Mouse (Mus musculus): ENCODE data around the gene Gsx2.

Gene Gsx2

GRCm38 (mm10) chr5:75075383-75075941 lies at the start of gene Gsx2:
TSS of gene Gsx2 (plus strand) at chr5:75075601.
- DNase-seq: no peak

- DNase-seq: no peak
These were observed 39.9 kb upstream of the Gsx2 start for GRCm38 (mm10) chr5:75035475-75035874.

- no peak for DNase-seq
These were observed 36.1 kb upstream of the Gsx2 start for GRCm38 (mm10) chr5:75039307-75039706.

- DNase-seq: no peak
These were observed 32.4 kb upstream of the Gsx2 start for GRCm38 (mm10) chr5:75043011-75043445.

GRCm38 (mm10) chr5:75043621-75044301 lies 31.6 kb upstream of the Gsx2 start:
- DNase-seq: no peak

GRCm38 (mm10) chr5:75044310-75044904 lies 31.0 kb upstream of the Gsx2 start, which contains the start of gene Chic2:
TSS of gene Chic2 (minus strand) at chr5:75044774.
- DNase-seq: peak; percentile 81 to 88

- DNase-seq: no peak
These were observed 30.0 kb upstream of the Gsx2 start for GRCm38 (mm10) chr5:75045371-75045770.

- DNase-seq: peak; percentile 32 to 37
These were observed 28.6 kb upstream of the Gsx2 start for GRCm38 (mm10) chr5:75046681-75047321.

- DNase-seq: no peak
These were observed 24.3 kb upstream of the Gsx2 start for GRCm38 (mm10) chr5:75051109-75051508.

GRCm38 (mm10) chr5:75063177-75063576 lies 12.2 kb upstream of the Gsx2 start:
- DNase-seq: no peak

GRCm38 (mm10) chr5:75066715-75067114 lies 8.7 kb upstream of the Gsx2 start:
- DNase-seq: no peak

- peak; percentile 31 to 47 for DNase-seq
These were observed 8.2 kb upstream of the Gsx2 start for GRCm38 (mm10) chr5:75067125-75067756.

- no peak for DNase-seq
These were observed 5.3 kb upstream of the Gsx2 start for GRCm38 (mm10) chr5:75070132-75070531.

- no peak for DNase-seq
These were observed 4.6 kb upstream of the Gsx2 start for GRCm38 (mm10) chr5:75070656-75071375.

GRCm38 (mm10) chr5:75071951-75072350 lies 3.5 kb upstream of the Gsx2 start:
- no peak for DNase-seq

GRCm38 (mm10) chr5:75072532-75072931 lies 2.9 kb upstream of the Gsx2 start:
- DNase-seq: no peak

GRCm38 (mm10) chr5:75073167-75073566 lies 2.2 kb upstream of the Gsx2 start:
- DNase-seq: no peak

GRCm38 (mm10) chr5:75073684-75074083 lies 1.7 kb upstream of the Gsx2 start:
- no peak for DNase-seq

GRCm38 (mm10) chr5:75074132-75074531 lies 1.3 kb upstream of the Gsx2 start:
- DNase-seq: no peak

GRCm38 (mm10) chr5:75074537-75075382 lies 641 bp upstream of the Gsx2 start:
- no peak for DNase-seq

- DNase-seq: no peak
These were observed 1.1 kb downstream of the Gsx2 start for GRCm38 (mm10) chr5:75076326-75077050.
